ENCODE assay signal across 27 mouse cellular contexts in the genomic region with DNA sequence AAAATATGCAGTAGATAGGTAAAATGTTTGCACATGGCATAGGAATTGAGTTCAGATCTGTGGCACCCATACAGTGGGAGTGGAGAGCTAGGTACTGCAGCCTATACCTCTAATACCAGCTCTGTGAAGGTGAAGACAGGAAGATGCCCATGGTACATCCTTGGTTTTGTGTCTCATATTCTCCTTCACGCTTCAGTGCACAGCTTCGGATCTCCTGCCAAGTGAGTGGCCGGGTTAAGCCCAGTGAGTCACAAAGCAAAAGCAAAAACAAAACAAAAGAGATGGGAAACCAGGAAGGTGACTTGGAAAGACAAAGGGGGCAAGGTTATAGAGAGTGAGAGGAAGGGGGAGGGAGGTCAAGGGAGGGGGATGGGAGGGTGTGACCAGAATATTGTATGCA.
DNase-seq lines count a peak whose midpoint lies in the region; ATAC-seq lines count a peak whose summit lies in the region.
"Had no signal": no experiment of that assay in that cellular context is flagged by ENCODE, and none has a peak within 500 bp of the region (broad histone marks: within the 10 kb centered on the region; RNA-seq: fewer than 3 reads in every experiment).

No protein-coding gene starts in this region.

- no peaks in the 10 kb centered on the region for H3K36me3 ChIP-seq in hindbrain, embryonic 14.5 days (replicated peaks; ENCODE audit: control insufficient read depth, insufficient read depth)
- no peaks in the 10 kb centered on the region for H3K36me3 ChIP-seq in hindbrain, embryonic 16.5 days (ENCODE audit: control insufficient read depth, insufficient read depth, low read length)
- H3K36me3 ChIP-seq: embryonic facial prominence, embryonic 10.5 days; embryonic facial prominence, embryonic 13.5 days; forebrain, embryonic 12.5 days; forebrain, embryonic 15.5 days; heart, embryonic 12.5 days; heart, embryonic 15.5 days; hindbrain, embryonic 15.5 days; intestine, embryonic 15.5 days had no signal

- peak; percentile 7 to 10 for DNase-seq in adrenal gland, postnatal 36 days
- no peak for DNase-seq in adrenal gland, postnatal 14 days
- peak; percentile 20 for DNase-seq in hindbrain, embryonic 14.5 days (ENCODE audit: low spot score)
- DNase-seq in retina, postnatal 1 day: peak; percentile 12
- no peak for DNase-seq in retina, embryonic 14.5 days (ENCODE audit: low spot score)
- peak; percentile 37 for DNase-seq in R1 (ENCODE audit: low read depth, low spot score)
- no peak for DNase-seq in left cerebral cortex, postnatal 10 days (ENCODE audit: extremely low spot score in 1 of 2, low spot score in 2 of 2)
- DNase-seq: adrenal gland, postnatal 25 days; cerebellum, adult 11 months; cerebellum, adult 2 months; embryo, embryonic 11 days; gastrocnemius, postnatal 25 days; heart, adult 18-20 months; heart, postnatal 10 days; heart, postnatal 36 days; kidney, adult 11 months had no signal

- ATAC-seq in hindbrain, embryonic 14.5 days (ENCODE audit: low FRiP score): no peak
- ATAC-seq in hindbrain, embryonic 16.5 days: no peak
- ATAC-seq: forebrain, embryonic 15.5 days; intestine, embryonic 15.5 days; Patski had no signal

- no peak overlapping the region for H3K4me3 ChIP-seq in hindbrain, embryonic 14.5 days (replicated peaks; ENCODE audit: low read length)
- H3K4me3 ChIP-seq in hindbrain, embryonic 16.5 days (ENCODE audit: low read length): no peak overlapping the region
- H3K4me3 ChIP-seq: embryonic facial prominence, embryonic 10.5 days; embryonic facial prominence, embryonic 13.5 days; erythroblast, embryonic 14.5 days; forebrain, embryonic 12.5 days; forebrain, embryonic 15.5 days; heart, embryonic 12.5 days; heart, embryonic 15.5 days; hindbrain, embryonic 15.5 days; intestine, embryonic 15.5 days had no signal

- no peak overlapping the region for H3K9ac ChIP-seq in hindbrain, embryonic 14.5 days
- no peak overlapping the region for H3K9ac ChIP-seq in hindbrain, embryonic 16.5 days (ENCODE audit: low read depth, low read length)
- H3K9ac ChIP-seq: embryonic facial prominence, embryonic 13.5 days; forebrain, embryonic 12.5 days; forebrain, embryonic 15.5 days; heart, embryonic 12.5 days; heart, embryonic 15.5 days; hindbrain, embryonic 15.5 days; intestine, embryonic 15.5 days had no signal

- H3K27me3 ChIP-seq in hindbrain, embryonic 14.5 days (ENCODE audit: control insufficient read depth, insufficient read depth, low read length): no peaks in the 10 kb centered on the region
- H3K27me3 ChIP-seq in hindbrain, embryonic 16.5 days (replicated peaks; ENCODE audit: control insufficient read depth, insufficient read depth, low read length): no peaks in the 10 kb centered on the region
- H3K27me3 ChIP-seq: embryonic facial prominence, embryonic 13.5 days; forebrain, embryonic 12.5 days; forebrain, embryonic 15.5 days; heart, embryonic 12.5 days; heart, embryonic 15.5 days; hindbrain, embryonic 15.5 days; intestine, embryonic 15.5 days had no signal

- no peak overlapping the region for H3K4me2 ChIP-seq in hindbrain, embryonic 14.5 days (replicated peaks)
- no peak overlapping the region for H3K4me2 ChIP-seq in hindbrain, embryonic 16.5 days (ENCODE audit: low read length)
- H3K4me2 ChIP-seq: embryonic facial prominence, embryonic 13.5 days; forebrain, embryonic 12.5 days; forebrain, embryonic 15.5 days; heart, embryonic 12.5 days; heart, embryonic 15.5 days; hindbrain, embryonic 15.5 days; intestine, embryonic 15.5 days had no signal

- 37% methylated on average over 3 of the region's 3 CpGs for WGBS in hindbrain, embryonic 14.5 days
- 42% methylated on average over 3 of the region's 3 CpGs for WGBS in hindbrain, embryonic 16.5 days

- no peaks in the 10 kb centered on the region for H3K4me1 ChIP-seq in hindbrain, embryonic 14.5 days (replicated peaks; ENCODE audit: control insufficient read depth, insufficient read depth, low read length)
- no peaks in the 10 kb centered on the region for H3K4me1 ChIP-seq in hindbrain, embryonic 16.5 days (ENCODE audit: control insufficient read depth, insufficient read depth, low read depth, low read length)
- H3K4me1 ChIP-seq: embryonic facial prominence, embryonic 10.5 days; forebrain, embryonic 12.5 days; forebrain, embryonic 15.5 days; heart, embryonic 12.5 days; heart, embryonic 15.5 days; hindbrain, embryonic 15.5 days; intestine, embryonic 15.5 days had no signal

- no peak overlapping the region for H3K27ac ChIP-seq in hindbrain, embryonic 14.5 days
- no peak overlapping the region for H3K27ac ChIP-seq in hindbrain, embryonic 16.5 days (ENCODE audit: low read depth, low read length)
- H3K27ac ChIP-seq: embryonic facial prominence, embryonic 10.5 days; embryonic facial prominence, embryonic 13.5 days; forebrain, embryonic 12.5 days; forebrain, embryonic 15.5 days; heart, embryonic 15.5 days; hindbrain, embryonic 15.5 days; intestine, embryonic 15.5 days had no signal

- H3K9me3 ChIP-seq in hindbrain, embryonic 14.5 days (ENCODE audit: control insufficient read depth, low read length): no peaks in the 10 kb centered on the region
- H3K9me3 ChIP-seq in hindbrain, embryonic 16.5 days (ENCODE audit: control insufficient read depth, low read length): no peaks in the 10 kb centered on the region
- H3K9me3 ChIP-seq: embryonic facial prominence, embryonic 10.5 days; embryonic facial prominence, embryonic 13.5 days; forebrain, embryonic 12.5 days; forebrain, embryonic 15.5 days; heart, embryonic 12.5 days; heart, embryonic 15.5 days; hindbrain, embryonic 15.5 days; intestine, embryonic 15.5 days had no signal

- intact Hi-C loops in left cerebral cortex, postnatal 10 days (cut with DNase I): no loop called here

Comparison
In these comparisons a context has a peak if more than half of its experiments do, and no peak if none do; other contexts are left out.
1. DNase-seq: peak in adrenal gland, postnatal 36 days (2 of 2), hindbrain, embryonic 14.5 days (single experiment), retina, postnatal 1 day (single experiment) and R1 (single experiment); none in adrenal gland, postnatal 14 days (single experiment), retina, embryonic 14.5 days (single experiment) and left cerebral cortex, postnatal 10 days (0 of 2).